Mouse (Mus musculus): ENCODE measurements at regions not wholly inside any gene's neighbourhood (a gene's known extent, or its start where the extent isn't known, plus 50 kb on each side); places are given as distances from the start of the nearest gene placed in this dataset.

DNA sequence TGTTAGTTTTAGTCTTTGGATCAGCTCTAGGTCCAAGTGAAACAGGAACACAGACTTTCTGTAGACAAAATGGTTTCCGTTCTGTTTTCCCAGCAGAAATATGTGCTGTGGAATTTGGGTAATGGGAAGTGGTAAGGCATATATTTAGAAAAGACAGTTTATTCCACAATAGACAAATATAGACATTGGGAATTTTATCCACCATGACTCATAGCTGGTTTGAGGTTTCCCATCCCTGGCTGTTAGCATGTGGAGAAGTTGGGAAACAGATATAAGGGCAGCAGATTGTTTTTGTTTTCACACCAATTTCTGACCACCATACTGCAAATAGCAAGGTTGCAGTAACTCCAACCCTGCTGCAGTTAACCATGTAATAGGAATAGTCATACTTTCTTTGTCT is 385.0 kb upstream of the Adam34 start:
- peak; percentile 65 for ATAC-seq
- TF ChIP-seq CTCF (IDR thresholded peaks at IDR 0.05), result no peak
- no peaks in the 10 kb centered on the region for H3K27me3 ChIP-seq
- ChIA-PET POLR2A (no interaction called here), CTCF (interaction anchor here (1.4 to 1.5 kb wide), 3 partner anchors 11 to 68 kb away, joined by 3 to 4 read pairs (median 3); no protein-coding TSS in a partner anchor)
- DNase-seq (ENCODE audit: low read depth, low spot score), result no peak
- in situ Hi-C loops (cut with MboI; ENCODE audit: low pct_unique_long_range_greater_than_20kb), result no loop called here

DNA sequence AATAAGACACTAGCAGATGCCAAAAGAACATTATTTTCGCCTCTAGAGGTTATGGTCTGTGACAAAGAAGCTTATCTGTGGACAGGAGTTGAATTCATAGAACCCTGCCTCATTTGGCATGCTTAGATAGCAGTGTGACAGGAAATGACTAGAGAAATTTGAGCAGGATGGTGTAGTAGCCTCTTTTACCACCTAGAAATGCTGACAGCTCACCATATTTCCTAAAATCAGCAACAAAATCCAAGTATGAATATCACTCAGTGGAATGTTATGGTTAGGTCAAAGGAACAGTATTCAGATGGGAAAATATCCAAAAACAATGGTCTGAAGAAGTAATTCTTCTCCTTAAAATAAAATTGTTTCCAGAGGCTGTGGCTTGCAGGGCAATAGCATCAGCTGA is 383.6 kb upstream of the Adam34 start:
- in situ Hi-C loops (cut with MboI; ENCODE audit: low pct_unique_long_range_greater_than_20kb), result no loop called here
- DNase-seq (ENCODE audit: low read depth, low spot score), result no peak
- H3K27me3 ChIP-seq, result no peaks in the 10 kb centered on the region
- CTCF ChIA-PET, result interaction anchor here (1.2 to 1.5 kb wide), 4 partner anchors 10 to 35 kb away, joined by 3 to 7 read pairs (median 4); no protein-coding TSS in a partner anchor
- peak; percentile 68 for ATAC-seq
- POLR2A ChIA-PET, result interaction anchor here (0.7 kb wide), 1 partner anchor 16 kb away, joined by 4 read pairs; no protein-coding TSS in a partner anchor
- TF ChIP-seq CTCF (IDR thresholded peaks at IDR 0.05), result no peak

DNA sequence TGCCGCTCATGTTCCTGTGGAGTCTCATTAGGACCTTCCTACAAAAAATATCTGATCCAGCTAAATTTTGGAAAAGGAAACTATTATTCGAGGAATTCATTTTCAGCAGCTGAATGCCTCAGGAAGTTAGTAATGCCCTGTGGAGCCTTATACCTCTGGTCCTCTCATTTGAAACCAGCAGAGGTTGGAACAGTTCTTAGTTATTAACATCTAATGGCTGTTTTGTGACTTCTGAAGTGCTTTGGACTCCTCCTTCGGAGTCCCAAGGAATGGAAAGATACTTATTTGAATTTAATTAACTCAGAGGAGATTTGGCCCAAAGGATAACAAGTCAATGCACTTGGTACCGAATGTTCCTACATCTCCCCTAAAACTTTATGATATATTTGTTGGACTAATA is 372.2 kb upstream of the Adam34 start:
- TF ChIP-seq CTCF (IDR thresholded peaks at IDR 0.05), result no peak
- no peak for DNase-seq (ENCODE audit: low read depth, low spot score)
- ATAC-seq, result no peak
- CTCF ChIA-PET, result no interaction called here
- H3K27me3 ChIP-seq, result no peaks in the 10 kb centered on the region
- POLR2A ChIA-PET, result no interaction called here
- in situ Hi-C loops (cut with MboI; ENCODE audit: low pct_unique_long_range_greater_than_20kb), result no loop called here

DNA sequence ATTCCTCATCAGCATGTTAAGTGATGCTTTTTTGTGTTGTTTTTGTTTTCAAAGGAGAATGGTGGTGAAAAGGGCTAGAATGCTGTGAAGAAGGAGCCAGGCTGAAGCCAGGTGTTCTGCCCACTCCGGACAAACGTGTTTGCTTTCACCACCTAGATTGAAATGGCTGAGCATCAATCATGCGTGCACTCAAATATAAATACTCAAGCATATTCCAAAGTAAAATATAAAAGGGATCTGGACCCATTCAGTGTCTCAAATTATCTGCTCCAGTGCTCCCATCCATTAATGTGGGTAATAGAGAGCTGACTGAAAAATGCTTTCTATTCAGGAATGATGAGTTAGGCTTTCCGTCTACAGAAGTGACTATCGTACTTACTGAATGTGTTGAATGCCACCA is 349.0 kb upstream of the Adam34 start:
- in situ Hi-C loops (cut with MboI; ENCODE audit: low pct_unique_long_range_greater_than_20kb), result no loop called here
- no peaks in the 10 kb centered on the region for H3K27me3 ChIP-seq
- DNase-seq (ENCODE audit: low read depth, low spot score) (no peak), ATAC-seq (no peak)
- ChIA-PET CTCF (no interaction called here), POLR2A (no interaction called here)
- TF ChIP-seq CTCF (IDR thresholded peaks at IDR 0.05), result no peak

DNA sequence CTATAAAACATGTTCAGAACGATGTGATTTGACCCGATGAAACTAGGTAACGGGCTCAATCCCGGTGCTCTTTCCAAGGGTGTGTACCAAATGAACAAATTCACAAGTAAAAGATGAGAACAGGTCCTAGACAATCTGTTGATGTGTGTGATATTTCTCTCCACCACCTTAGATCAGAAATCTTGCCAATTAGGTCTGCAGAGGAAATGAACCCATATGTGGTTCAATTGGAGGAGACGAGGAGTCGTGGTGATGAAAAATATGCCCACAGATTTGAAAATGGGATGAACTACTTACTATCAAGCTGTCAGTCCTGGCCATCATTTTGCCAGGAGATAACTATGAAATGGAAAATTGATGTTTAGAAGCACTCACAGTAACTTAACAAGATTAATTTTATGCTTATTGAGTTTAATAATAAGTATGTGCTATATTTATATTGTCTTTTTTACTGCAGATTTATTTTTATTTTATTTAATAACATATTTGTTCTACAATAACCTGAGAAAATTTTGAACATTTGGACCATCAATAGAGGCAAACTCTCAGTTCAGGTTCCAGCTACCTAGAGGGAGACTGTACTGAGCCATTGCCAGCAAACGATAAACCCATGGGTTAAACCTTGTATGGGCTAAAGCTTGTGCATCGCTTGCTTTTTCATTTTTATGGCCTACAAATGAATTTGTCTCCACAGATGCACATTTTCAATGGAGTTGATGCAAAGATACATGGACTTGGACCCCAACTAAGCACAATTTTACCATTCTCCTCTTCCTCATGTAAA is 332.9 kb upstream of the Adam34 start:
- DNase-seq (ENCODE audit: low read depth, low spot score), result no peak
- ChIA-PET CTCF (no interaction called here), POLR2A (no interaction called here)
- TF ChIP-seq CTCF (IDR thresholded peaks at IDR 0.05), result no peak
- ATAC-seq, result no peak
- no peaks in the 10 kb centered on the region for H3K27me3 ChIP-seq
- in situ Hi-C loops (cut with MboI; ENCODE audit: low pct_unique_long_range_greater_than_20kb), result no loop called here

DNA sequence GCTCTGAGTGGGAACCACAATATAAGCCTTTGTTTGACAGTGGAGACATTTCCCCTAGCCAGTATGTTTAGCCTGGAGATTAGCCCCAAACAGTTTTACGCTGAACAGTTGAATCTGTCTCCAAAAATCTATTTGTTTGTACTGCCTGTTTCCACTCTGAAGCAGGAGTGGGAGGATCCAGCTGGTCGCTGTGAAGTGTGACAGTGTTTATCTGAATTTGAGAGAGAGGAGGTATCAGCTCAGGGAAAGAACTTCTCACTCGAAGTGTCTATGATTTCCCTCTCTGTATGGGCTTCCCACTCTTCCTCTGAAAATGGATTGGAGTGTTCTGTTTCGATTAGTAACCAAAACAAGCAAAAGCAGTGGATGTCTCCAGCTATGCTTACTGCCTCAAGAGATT is 324.4 kb upstream of the Adam34 start:
- in situ Hi-C loops (cut with MboI; ENCODE audit: low pct_unique_long_range_greater_than_20kb), result no loop called here
- POLR2A ChIA-PET, result no interaction called here
- no peaks in the 10 kb centered on the region for H3K27me3 ChIP-seq

DNA sequence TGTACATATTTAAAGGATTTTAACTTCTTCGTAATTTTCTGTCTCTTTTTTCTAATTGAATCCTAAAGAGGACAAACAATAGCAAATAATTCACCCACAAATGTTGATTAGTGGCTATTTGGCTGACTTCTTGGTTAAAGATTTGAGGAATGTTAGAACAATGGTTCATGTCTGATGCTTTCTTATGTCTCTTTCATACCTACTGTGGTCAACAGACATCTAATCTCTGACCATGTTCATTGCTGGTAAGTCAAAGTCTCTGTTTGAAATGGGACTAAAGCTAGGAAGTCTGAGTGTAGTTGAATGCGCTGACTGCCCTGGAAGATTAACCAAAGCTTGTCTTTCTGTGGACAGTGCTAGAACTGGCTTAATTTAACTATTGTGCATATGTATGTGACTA is 321.5 kb upstream of the Adam34 start:
- no peak for DNase-seq (ENCODE audit: low read depth, low spot score)
- in situ Hi-C loops (cut with MboI; ENCODE audit: low pct_unique_long_range_greater_than_20kb), result no loop called here
- H3K27me3 ChIP-seq, result no peaks in the 10 kb centered on the region
- ChIA-PET CTCF (no interaction called here), POLR2A (no interaction called here)
- no peak for TF ChIP-seq CTCF (IDR thresholded peaks at IDR 0.05)
- ATAC-seq, result peak; percentile 81

More for the DNA sequence above, 324.4 kb upstream of the Adam34 start:
- TF ChIP-seq CTCF (IDR thresholded peaks at IDR 0.05), result no peak
- DNase-seq (ENCODE audit: low read depth, low spot score) (no peak), ATAC-seq (no peak)
- CTCF ChIA-PET, result interaction anchor here (1.2 kb wide), 1 partner anchor 26 kb away, joined by 3 read pairs; no protein-coding TSS in a partner anchor

DNA sequence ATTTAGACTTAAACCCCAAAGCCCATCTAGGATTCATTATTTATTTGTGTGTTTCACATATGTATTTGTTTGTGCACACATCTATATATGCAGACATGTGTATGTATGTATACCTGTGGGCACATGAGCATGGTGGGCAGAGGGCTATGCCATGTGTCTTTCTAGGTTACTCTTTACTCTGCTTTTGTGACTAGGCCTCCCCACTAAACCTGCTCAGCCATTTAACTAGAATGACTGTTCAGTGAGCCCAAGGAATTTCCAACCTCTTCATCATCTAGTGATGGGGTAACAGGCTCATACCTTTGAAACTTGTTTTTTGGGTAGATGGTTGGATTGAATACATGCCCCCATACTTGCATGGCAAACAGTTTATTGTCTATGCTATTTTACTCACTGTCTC is 321.1 kb upstream of the Adam34 start:
- no peaks in the 10 kb centered on the region for H3K27me3 ChIP-seq
- ATAC-seq (peak; percentile 92), DNase-seq (ENCODE audit: low read depth, low spot score) (no peak)
- no peak for TF ChIP-seq CTCF (IDR thresholded peaks at IDR 0.05)
- ChIA-PET CTCF (no interaction called here), POLR2A (no interaction called here)
- in situ Hi-C loops (cut with MboI; ENCODE audit: low pct_unique_long_range_greater_than_20kb), result no loop called here

DNA sequence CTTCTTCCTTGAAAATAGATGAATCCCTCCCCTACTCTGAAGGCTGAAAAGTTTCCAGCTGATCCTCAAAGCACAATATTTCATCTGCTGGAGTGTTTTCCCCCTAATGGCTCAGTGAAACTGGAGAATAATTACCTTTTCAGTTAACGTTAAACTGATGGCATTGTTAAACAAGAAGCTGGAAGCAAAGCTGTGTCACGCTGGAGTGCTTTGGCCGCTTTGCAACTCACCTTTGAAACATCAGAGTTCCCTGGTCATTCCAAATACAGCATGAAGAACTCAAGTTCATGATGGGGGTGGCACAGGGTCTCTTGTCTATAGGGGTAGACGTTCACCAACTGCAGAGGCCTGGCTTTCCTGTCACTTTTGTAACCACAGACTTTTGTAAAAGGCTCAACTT is 317.9 kb upstream of the Adam34 start:
- peak; percentile 22 for ATAC-seq
- POLR2A ChIA-PET, result no interaction called here
- CTCF ChIA-PET, result interaction anchor here (2.5 kb wide), 1 partner anchor 12 kb away, joined by 7 read pairs; no protein-coding TSS in a partner anchor
- in situ Hi-C loops (cut with MboI; ENCODE audit: low pct_unique_long_range_greater_than_20kb), result loop anchor here (10.0 kb wide), 2 partner anchors 337 to 907 kb away; partner anchors contain the start of gene Fat1
- TF ChIP-seq CTCF (IDR thresholded peaks at IDR 0.05), result no peak
- DNase-seq (ENCODE audit: low read depth, low spot score), result no peak
- H3K27me3 ChIP-seq, result no peaks in the 10 kb centered on the region

DNA sequence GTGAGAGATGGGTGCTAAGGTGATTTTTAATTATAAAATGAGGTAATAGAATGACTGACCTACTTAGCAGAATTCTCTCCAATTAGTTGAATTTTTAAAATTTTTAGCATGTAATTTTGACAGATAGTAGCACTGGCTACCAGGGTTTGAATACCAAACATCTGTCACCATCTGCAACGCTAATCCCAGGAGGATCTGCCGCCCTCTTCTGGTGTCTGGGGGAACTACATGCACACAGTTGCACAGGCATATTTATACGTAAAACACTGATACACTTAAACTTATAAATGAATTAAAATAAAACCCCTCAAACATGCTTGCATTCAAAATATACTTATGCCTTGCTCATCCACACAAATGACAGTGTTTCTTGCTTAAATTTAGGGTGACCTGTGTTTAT is 316.1 kb upstream of the Adam34 start:
- H3K27me3 ChIP-seq, result no peaks in the 10 kb centered on the region
- ChIA-PET POLR2A (interaction anchor here (0.8 kb wide), 1 partner anchor 127 kb away, joined by 3 read pairs; no protein-coding TSS in a partner anchor), CTCF (interaction anchor here (1.1 to 2.5 kb wide), 2 partner anchors 14 to 69 kb away, joined by 3 to 7 read pairs; no protein-coding TSS in a partner anchor)
- ATAC-seq, result no peak
- in situ Hi-C loops (cut with MboI; ENCODE audit: low pct_unique_long_range_greater_than_20kb), result loop anchor here (10.0 kb wide), 2 partner anchors 339 to 909 kb away; partner anchors contain the start of gene Fat1
- no peak for DNase-seq (ENCODE audit: low read depth, low spot score)
- TF ChIP-seq CTCF (IDR thresholded peaks at IDR 0.05), result peak; percentile 72

DNA sequence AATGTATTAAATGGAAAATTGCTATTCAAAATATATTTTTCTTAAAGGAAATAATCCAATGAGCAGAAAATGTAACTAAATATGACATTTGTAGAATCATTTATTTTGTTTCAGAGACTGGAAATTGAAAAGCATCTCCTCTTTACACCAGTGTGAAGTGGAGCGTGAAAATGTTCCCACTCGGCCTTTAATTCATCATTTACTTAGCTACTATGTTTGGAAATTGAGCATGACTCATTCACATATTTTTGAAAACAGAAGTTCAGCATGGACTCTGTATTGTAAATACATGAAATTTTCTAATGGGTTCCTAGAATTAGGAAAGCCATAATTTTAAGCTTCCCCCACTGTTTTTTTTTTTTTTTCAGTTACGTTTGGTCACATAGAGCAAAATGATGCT is 314.2 kb upstream of the Adam34 start:
- in situ Hi-C loops (cut with MboI; ENCODE audit: low pct_unique_long_range_greater_than_20kb), result loop anchor here (10.0 kb wide), 2 partner anchors 341 to 911 kb away; partner anchors contain the start of gene Fat1
- DNase-seq (ENCODE audit: low read depth, low spot score) (no peak), ATAC-seq (no peak)
- CTCF ChIA-PET, result no interaction called here
- H3K27me3 ChIP-seq, result no peaks in the 10 kb centered on the region
- POLR2A ChIA-PET, result no interaction called here
- TF ChIP-seq CTCF (IDR thresholded peaks at IDR 0.05), result no peak

Measured in Patski (cell line).